Mouse (Mus musculus) MEL (cell line): Measurements from ENCODE around the gene Ap4b1. TPM values are rescaled to one million over a fixed set of nuclear protein-coding genes. Genes with fewer than 3 reads are reported as not detected.

Source experiments
- DNase-seq: peaks from one replicate; pipeline ENCODE4 v3.0.0; 2011; ENCODE audit warnings: low read depth, low spot score
- H3K27ac ChIP-seq: 2 replicates; pipeline ENCODE4 v1.5.1; 2012; ENCODE audit warnings: low read depth, mild to moderate bottlenecking, control low read depth, low read length, moderate library complexity; ENCODE audit not compliant: control insufficient read depth
- H3K27me3 ChIP-seq, 2 experiments: fragments of 150-350 bp in 1 of 2; sonication (generic) in 1 of 2; 2 replicates each; pipeline ENCODE4 v1.6.1; 2012; ENCODE audit warnings: low read length in 2 of 2, mild to moderate bottlenecking in 2 of 2, improper control_type of control experiment in 1 of 2, moderate library complexity in 1 of 2; ENCODE audit not compliant: insufficient read depth in 2 of 2, control insufficient read depth in 1 of 2
- H3K36me3 ChIP-seq, 2 experiments: 2 replicates each; pipeline ENCODE4 v1.6.1; 2012 to 2014; ENCODE audit warnings: low read length in 2 of 2, improper control_type of control experiment in 1 of 2, inconsistent platforms in 1 of 2, mild to moderate bottlenecking in 1 of 2; ENCODE audit not compliant: insufficient read depth in 2 of 2, control insufficient read depth in 1 of 2
- H3K4me1 ChIP-seq, 2 experiments: fragments of 150-350 bp in 1 of 2; sonication (generic) in 1 of 2; 2 replicates each; pipeline ENCODE4 v1.6.1; 2012; ENCODE audit warnings: low read length in 2 of 2, improper control_type of control experiment in 1 of 2, mild to moderate bottlenecking in 1 of 2; ENCODE audit not compliant: insufficient read depth in 2 of 2, control insufficient read depth in 1 of 2
- H3K4me3 ChIP-seq, 2 experiments: fragments of 150-350 bp in 1 of 2; sonication (generic) in 1 of 2; 2 replicates each; pipeline ENCODE4 v1.5.1; 2012; ENCODE audit warnings: low read depth in 2 of 2, low read length in 2 of 2, mild to moderate bottlenecking in 2 of 2, moderate library complexity in 2 of 2, control low read depth in 1 of 2, improper control_type of control experiment in 1 of 2; ENCODE audit not compliant: control insufficient read depth in 1 of 2, insufficient read depth in 1 of 2
- H3K79me2 ChIP-seq: 2 replicates; pipeline ENCODE4 v1.6.1; 2012; ENCODE audit warnings: mild to moderate bottlenecking, low read length, moderate library complexity; ENCODE audit not compliant: control insufficient read depth, poor library complexity, insufficient read depth
- H3K9ac ChIP-seq: 2 replicates; pipeline ENCODE4 v1.6.1; 2012; ENCODE audit warnings: low read depth, mild to moderate bottlenecking, control low read depth, low read length, moderate library complexity; ENCODE audit not compliant: control insufficient read depth, poor library complexity, severe bottlenecking
- H3K9me3 ChIP-seq: fragments of 150-350 bp; sonication (generic); replicated peaks from 2 replicates; pipeline ENCODE4 v1.6.1; 2012; ENCODE audit warnings: mild to moderate bottlenecking, low read length, improper control_type of control experiment, moderate library complexity; ENCODE audit not compliant: insufficient read depth
- CHD1 ChIP-seq: IDR thresholded peaks from 2 replicates; pipeline ENCODE4 v1.6.1; 2012; ENCODE audit warnings: low read depth, mild to moderate bottlenecking, inconsistent platforms, low read length, improper control_type of control experiment
- CHD2 ChIP-seq: IDR thresholded peaks from 2 replicates; pipeline ENCODE4 v1.6.1; 2011; ENCODE audit warnings: low read length, improper control_type of control experiment
- E2F4 ChIP-seq: IDR thresholded peaks from 2 replicates; pipeline ENCODE4 v1.6.1; 2011; ENCODE audit warnings: low read depth, low read length, improper control_type of control experiment, borderline replicate concordance
- GABPA ChIP-seq: IDR thresholded peaks from 2 replicates; pipeline ENCODE4 v1.6.1; 2012; ENCODE audit warnings: low read depth, mild to moderate bottlenecking, inconsistent platforms, low read length, improper control_type of control experiment, moderate library complexity
- KAT2A ChIP-seq: conservative IDR thresholded peaks from 2 replicates; pipeline ENCODE4 v1.6.1; 2012; ENCODE audit warnings: low read depth, low read length, improper control_type of control experiment, inconsistent platforms
- MAX ChIP-seq: IDR thresholded peaks from 2 replicates; pipeline ENCODE4 v1.6.1; 2011; ENCODE audit warnings: low read length, improper control_type of control experiment
- MAZ ChIP-seq: IDR thresholded peaks from 2 replicates; pipeline ENCODE4 v1.6.1; 2012; ENCODE audit warnings: low read depth, mild to moderate bottlenecking, inconsistent platforms, low read length, improper control_type of control experiment
- MXI1 ChIP-seq: IDR thresholded peaks from 2 replicates; pipeline ENCODE4 v1.6.1; 2011; ENCODE audit warnings: mild to moderate bottlenecking, low read depth, low read length, improper control_type of control experiment
- MYB ChIP-seq: IDR thresholded peaks from 2 replicates; pipeline ENCODE4 v1.6.1; 2011; ENCODE audit warnings: mild to moderate bottlenecking, low read depth, low read length, improper control_type of control experiment
- NELFE ChIP-seq: IDR thresholded peaks from 2 replicates; pipeline ENCODE4 v1.6.1; 2011; ENCODE audit warnings: low read depth, low read length, improper control_type of control experiment
- POLR2A ChIP-seq, 2 experiments: IDR thresholded peaks; 2 replicates each; pipeline ENCODE4 v1.6.1; 2011 to 2012; ENCODE audit warnings: low read length in 2 of 2, mild to moderate bottlenecking in 2 of 2, control low read depth in 1 of 2, improper control_type of control experiment in 1 of 2, low read depth in 1 of 2, moderate library complexity in 1 of 2; ENCODE audit not compliant: control insufficient read depth in 1 of 2, insufficient read depth in 1 of 2, poor library complexity in 1 of 2
- POLR2AphosphoS2 ChIP-seq: IDR thresholded peaks from 2 replicates; pipeline ENCODE4 v1.6.1; 2011; ENCODE audit warnings: low read length, improper control_type of control experiment
- POLR2AphosphoS5 ChIP-seq: IDR thresholded peaks from 2 replicates; pipeline ENCODE4 v1.6.1; 2012; ENCODE audit warnings: low read depth, borderline replicate concordance, mild to moderate bottlenecking, inconsistent platforms, low read length, moderate library complexity, mixed read lengths
- RAD21 ChIP-seq: IDR thresholded peaks from 2 replicates; pipeline ENCODE4 v1.6.1; 2011; ENCODE audit warnings: mild to moderate bottlenecking, low read depth, low read length, improper control_type of control experiment
- RCOR1 ChIP-seq: IDR thresholded peaks from 2 replicates; pipeline ENCODE4 v1.6.1; 2012; ENCODE audit warnings: low read depth, mild to moderate bottlenecking, inconsistent platforms, low read length, improper control_type of control experiment
- SMC3 ChIP-seq: IDR thresholded peaks from 2 replicates; pipeline ENCODE4 v1.6.1; 2011; ENCODE audit warnings: low read depth, low read length, improper control_type of control experiment
- TCF12 ChIP-seq: IDR thresholded peaks from 2 replicates; pipeline ENCODE4 v1.6.1; 2014; ENCODE audit warnings: low read depth, mild to moderate bottlenecking, inconsistent platforms, low read length, improper control_type of control experiment, moderate library complexity
- UBTF ChIP-seq: IDR thresholded peaks from 2 replicates; pipeline ENCODE4 v1.6.1; 2012; ENCODE audit warnings: low read depth, mild to moderate bottlenecking, inconsistent platforms, low read length, improper control_type of control experiment, moderate library complexity, borderline replicate concordance; ENCODE audit not compliant: insufficient read depth
- USF1 ChIP-seq: IDR thresholded peaks from 2 replicates; pipeline ENCODE4 v1.6.1; 2014; ENCODE audit warnings: low read depth, mild to moderate bottlenecking, inconsistent platforms, low read length, improper control_type of control experiment, moderate library complexity
- USF2 ChIP-seq, 2 experiments: IDR thresholded peaks; 2 replicates each; pipeline ENCODE4 v1.6.1; 2011 to 2012; ENCODE audit warnings: improper control_type of control experiment in 2 of 2, low read length in 2 of 2, borderline replicate concordance in 1 of 2, inconsistent platforms in 1 of 2, low read depth in 1 of 2, mild to moderate bottlenecking in 1 of 2; ENCODE audit not compliant: insufficient read depth in 1 of 2
- ZC3H11A ChIP-seq: IDR thresholded peaks from 2 replicates; pipeline ENCODE4 v1.6.1; 2012; ENCODE audit warnings: low read depth, mild to moderate bottlenecking, inconsistent platforms, low read length, improper control_type of control experiment
- ZKSCAN1 ChIP-seq: IDR thresholded peaks from 2 replicates; pipeline ENCODE4 v1.6.1; 2012; ENCODE audit warnings: low read depth, mild to moderate bottlenecking, inconsistent platforms, low read length, improper control_type of control experiment, moderate library complexity
- polyA plus RNA-seq, 2 experiments: library from polyadenylated mRNA; stranded (reverse) in 1 of 2; unstranded in 1 of 2; fragments of >175 nt in 1 of 2; fragments of >200 nt in 1 of 2; gene quantifications; 2 replicates each; pipeline versions ENCODE4 v1.2.1 to v1.2.4; 2012; ENCODE audit warnings: low replicate concordance in 2 of 2, low read depth in 1 of 2; ENCODE audit not compliant: insufficient read length in 2 of 2, insufficient read depth in 1 of 2, missing spikeins in 1 of 2
- total RNA-seq: library from RNA; depleted of rRNA; stranded (reverse); fragments of 300-350 nt; gene quantifications from 2 replicates; pipeline ENCODE4 v1.2.3, GENCODE M21; 2012

The Ap4b1 gene
- total and polyA plus RNA-seq, 3 experiments: 15.1 to 20.2 TPM; not detected in 1

DNA sequence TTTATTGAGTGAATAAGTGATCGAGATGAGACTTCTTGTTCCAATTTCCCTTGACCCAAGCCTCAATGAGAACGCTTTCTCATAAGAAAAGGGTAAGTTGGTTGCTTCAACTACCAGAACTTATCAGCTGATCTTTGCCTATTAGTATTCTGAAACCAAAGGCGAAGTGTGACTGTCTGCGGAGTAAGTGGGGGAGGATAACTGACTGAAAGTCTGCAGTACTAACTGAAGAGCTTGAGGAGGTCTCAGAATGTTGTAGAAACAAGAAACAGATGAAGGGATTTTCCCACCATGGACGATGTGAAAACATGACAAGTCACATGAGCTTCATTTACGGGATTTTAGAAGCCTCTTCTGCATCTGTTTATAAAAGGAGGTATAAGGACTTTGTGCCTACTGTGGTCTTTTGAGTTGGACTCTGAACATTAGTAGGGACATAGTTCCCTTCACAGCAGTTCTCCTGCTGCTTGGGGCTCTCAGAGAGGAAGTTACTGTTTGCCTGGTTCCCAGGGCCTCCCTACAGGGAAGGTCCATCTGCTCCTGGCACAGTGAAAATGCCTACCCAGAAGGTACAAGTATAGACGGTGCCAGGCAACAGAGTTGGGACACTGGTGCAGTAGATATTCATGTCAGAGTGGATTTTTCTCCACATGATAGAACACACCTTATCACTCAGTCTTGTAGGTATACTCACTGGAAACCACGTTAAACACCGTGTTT, 41.5 kb downstream of the Ap4b1 start:
- Histone ChIP-seq H3K27ac (no peak overlapping the region), H3K79me2 (no peaks in the 10 kb centered on the region), H3K9me3 (no peaks in the 10 kb centered on the region), H3K4me1 (peaks cover 0 to 5% of the 10 kb centered on the region in 2 experiments; a peak in 2 of 4 replicates), H3K4me3 (no peak overlapping the region), H3K36me3 (peaks cover 0 to 5% of the 10 kb centered on the region in 2 experiments; a peak in 2 of 4 replicates), H3K9ac (no peak overlapping the region), H3K27me3 (no peaks in the 10 kb centered on the region)
- DNase-seq: peak; percentile 17
- TF ChIP-seq KAT2A (no peak), USF2 (IDR thresholded peaks at IDR 0.05; ENCODE audit: borderline replicate concordance in 1 of 2, insufficient read depth in 1 of 2, low read depth in 1 of 2, low read length in 2 of 2) (no peak), UBTF (no peak), SMC3 (no peak), POLR2AphosphoS5 (no peak), TCF12 (no peak), USF1 (no peak), RAD21 (no peak), E2F4 (no peak), MXI1 (no peak), CHD2 (no peak), GABPA (no peak), ZC3H11A (no peak), CHD1 (no peak), RCOR1 (no peak), ZKSCAN1 (no peak), NELFE (no peak)

- Histone ChIP-seq H3K9me3 (no peaks in the 10 kb centered on the region), H3K36me3 (peaks cover 0 to 5% of the 10 kb centered on the region in 2 experiments; a peak in 2 of 4 replicates), H3K79me2 (no peaks in the 10 kb centered on the region), H3K9ac (no peak overlapping the region), H3K4me3 (no peak overlapping the region), H3K4me1 (peaks cover 0 to 5% of the 10 kb centered on the region in 2 experiments; a peak in 2 of 4 replicates), H3K27ac (no peak overlapping the region), H3K27me3 (no peaks in the 10 kb centered on the region)
- no peak for DNase-seq
- no peak for TF ChIP-seq USF1
- TF ChIP-seq MYB: no peak
- no peak for TF ChIP-seq ZKSCAN1
- TF ChIP-seq MAX: no peak
- TF ChIP-seq MAZ: no peak
- no peak for TF ChIP-seq POLR2AphosphoS2
- TF ChIP-seq POLR2A (IDR thresholded peaks at IDR 0.05; ENCODE audit: control insufficient read depth in 1 of 2, insufficient read depth in 1 of 2, low read depth in 1 of 2, low read length in 2 of 2, poor library complexity in 1 of 2): no peak
- TF ChIP-seq CHD2: no peak
- TF ChIP-seq CHD1: no peak
- TF ChIP-seq RCOR1: no peak
- TF ChIP-seq SMC3: no peak
- no peak for TF ChIP-seq RAD21
Observed at GRCm38 (mm10) chr3:103851481-103851880, 42.2 kb downstream of the Ap4b1 start.
